Mouse (Mus musculus) MEL (cell line): ENCODE data around the gene Efcab14. TPM values are rescaled to one million over a fixed set of nuclear protein-coding genes. Genes with fewer than 3 reads are reported as not detected.
A peak's percentile ranks its signal among the peaks of the same experiment; 100 is the strongest.

Source experiments
- DNase-seq: peaks from one replicate; pipeline ENCODE4 v3.0.0; 2011; ENCODE audit warnings: low read depth, low spot score
- H3K27ac ChIP-seq: 2 replicates; pipeline ENCODE4 v1.5.1; 2012; ENCODE audit warnings: low read depth, mild to moderate bottlenecking, control low read depth, low read length, moderate library complexity; ENCODE audit not compliant: control insufficient read depth
- H3K27me3 ChIP-seq, 2 experiments: fragments of 150-350 bp in 1 of 2; sonication (generic) in 1 of 2; 2 replicates each; pipeline ENCODE4 v1.6.1; 2012; ENCODE audit warnings: low read length in 2 of 2, mild to moderate bottlenecking in 2 of 2, improper control_type of control experiment in 1 of 2, moderate library complexity in 1 of 2; ENCODE audit not compliant: insufficient read depth in 2 of 2, control insufficient read depth in 1 of 2
- H3K36me3 ChIP-seq, 2 experiments: 2 replicates each; pipeline ENCODE4 v1.6.1; 2012 to 2014; ENCODE audit warnings: low read length in 2 of 2, improper control_type of control experiment in 1 of 2, inconsistent platforms in 1 of 2, mild to moderate bottlenecking in 1 of 2; ENCODE audit not compliant: insufficient read depth in 2 of 2, control insufficient read depth in 1 of 2
- H3K4me1 ChIP-seq, 2 experiments: fragments of 150-350 bp in 1 of 2; sonication (generic) in 1 of 2; 2 replicates each; pipeline ENCODE4 v1.6.1; 2012; ENCODE audit warnings: low read length in 2 of 2, improper control_type of control experiment in 1 of 2, mild to moderate bottlenecking in 1 of 2; ENCODE audit not compliant: insufficient read depth in 2 of 2, control insufficient read depth in 1 of 2
- H3K4me3 ChIP-seq, 2 experiments: fragments of 150-350 bp in 1 of 2; sonication (generic) in 1 of 2; 2 replicates each; pipeline ENCODE4 v1.5.1; 2012; ENCODE audit warnings: low read depth in 2 of 2, low read length in 2 of 2, mild to moderate bottlenecking in 2 of 2, moderate library complexity in 2 of 2, control low read depth in 1 of 2, improper control_type of control experiment in 1 of 2; ENCODE audit not compliant: control insufficient read depth in 1 of 2, insufficient read depth in 1 of 2
- H3K79me2 ChIP-seq: 2 replicates; pipeline ENCODE4 v1.6.1; 2012; ENCODE audit warnings: mild to moderate bottlenecking, low read length, moderate library complexity; ENCODE audit not compliant: control insufficient read depth, poor library complexity, insufficient read depth
- H3K9ac ChIP-seq: 2 replicates; pipeline ENCODE4 v1.6.1; 2012; ENCODE audit warnings: low read depth, mild to moderate bottlenecking, control low read depth, low read length, moderate library complexity; ENCODE audit not compliant: control insufficient read depth, poor library complexity, severe bottlenecking
- H3K9me3 ChIP-seq: fragments of 150-350 bp; sonication (generic); replicated peaks from 2 replicates; pipeline ENCODE4 v1.6.1; 2012; ENCODE audit warnings: mild to moderate bottlenecking, low read length, improper control_type of control experiment, moderate library complexity; ENCODE audit not compliant: insufficient read depth
- CHD1 ChIP-seq: IDR thresholded peaks from 2 replicates; pipeline ENCODE4 v1.6.1; 2012; ENCODE audit warnings: low read depth, mild to moderate bottlenecking, inconsistent platforms, low read length, improper control_type of control experiment
- CTCF ChIP-seq, 3 experiments: IDR thresholded peaks in 2 of 3; conservative IDR thresholded peaks in 1 of 3; 2 replicates each; pipeline ENCODE4 v1.5.1; 2011 to 2012; ENCODE audit warnings: low read length in 3 of 3, low read depth in 2 of 3, mild to moderate bottlenecking in 2 of 3, improper control_type of control experiment in 1 of 3, inconsistent platforms in 1 of 3, mixed read lengths in 1 of 3, moderate library complexity in 1 of 3; ENCODE audit not compliant: control insufficient read depth in 1 of 3, insufficient read depth in 1 of 3, poor library complexity in 1 of 3, severe bottlenecking in 1 of 3
- EP300 ChIP-seq, 2 experiments: IDR thresholded peaks; 2 replicates each; pipeline ENCODE4 v1.6.1; 2011; ENCODE audit warnings: improper control_type of control experiment in 2 of 2, low read length in 2 of 2, low read depth in 1 of 2, mild to moderate bottlenecking in 1 of 2
- KAT2A ChIP-seq: conservative IDR thresholded peaks from 2 replicates; pipeline ENCODE4 v1.6.1; 2012; ENCODE audit warnings: low read depth, low read length, improper control_type of control experiment, inconsistent platforms
- MAFK ChIP-seq: IDR thresholded peaks from 2 replicates; pipeline ENCODE4 v1.6.1; 2011; ENCODE audit warnings: low read depth, mild to moderate bottlenecking, low read length, improper control_type of control experiment, borderline replicate concordance
- MXI1 ChIP-seq: IDR thresholded peaks from 2 replicates; pipeline ENCODE4 v1.6.1; 2011; ENCODE audit warnings: mild to moderate bottlenecking, low read depth, low read length, improper control_type of control experiment
- POLR2AphosphoS2 ChIP-seq: IDR thresholded peaks from 2 replicates; pipeline ENCODE4 v1.6.1; 2011; ENCODE audit warnings: low read length, improper control_type of control experiment
- SIN3A ChIP-seq: IDR thresholded peaks from 2 replicates; pipeline ENCODE4 v1.6.1; 2012; ENCODE audit warnings: low read length, improper control_type of control experiment, inconsistent platforms
- TAL1 ChIP-seq: IDR thresholded peaks from 2 replicates; pipeline ENCODE4 v1.6.1; 2012; ENCODE audit warnings: mild to moderate bottlenecking, inconsistent platforms, low read length, moderate library complexity, mixed read lengths
- ZC3H11A ChIP-seq: IDR thresholded peaks from 2 replicates; pipeline ENCODE4 v1.6.1; 2012; ENCODE audit warnings: low read depth, mild to moderate bottlenecking, inconsistent platforms, low read length, improper control_type of control experiment
- polyA plus RNA-seq, 2 experiments: library from polyadenylated mRNA; stranded (reverse) in 1 of 2; unstranded in 1 of 2; fragments of >175 nt in 1 of 2; fragments of >200 nt in 1 of 2; gene quantifications; 2 replicates each; pipeline versions ENCODE4 v1.2.1 to v1.2.4; 2012; ENCODE audit warnings: low replicate concordance in 2 of 2, low read depth in 1 of 2; ENCODE audit not compliant: insufficient read length in 2 of 2, insufficient read depth in 1 of 2, missing spikeins in 1 of 2
- total RNA-seq: library from RNA; depleted of rRNA; stranded (reverse); fragments of 300-350 nt; gene quantifications from 2 replicates; pipeline ENCODE4 v1.2.3, GENCODE M21; 2012

Gene Efcab14
- total and polyA plus RNA-seq, 3 experiments, result 11.7 to 17.1 TPM; not detected in 1

DNA sequence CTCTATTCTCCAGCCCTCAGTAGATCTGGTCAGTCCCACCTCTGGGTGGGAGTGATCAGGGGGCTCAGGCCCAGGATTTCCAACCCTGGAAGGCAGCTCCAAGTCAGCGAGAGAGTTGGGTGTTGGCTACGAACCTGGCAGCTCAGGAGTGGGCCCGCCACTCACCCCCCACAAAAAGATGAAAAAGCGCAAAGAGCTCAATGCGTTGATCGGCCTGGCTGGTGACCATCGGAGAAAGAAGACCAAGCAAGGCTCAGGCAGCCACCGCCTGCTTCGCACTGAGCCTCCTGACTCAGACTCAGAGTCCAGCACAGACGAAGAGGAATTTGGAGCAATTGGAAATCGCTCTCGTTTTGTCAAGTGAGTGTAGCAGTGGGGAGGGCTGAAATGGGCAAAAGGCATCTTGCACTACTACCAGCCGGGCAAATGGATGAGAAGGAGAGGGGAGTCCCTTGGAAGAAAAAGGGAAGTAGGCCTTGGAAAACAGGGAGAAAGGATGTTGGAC is 989 bp downstream of the Efcab14 start:
- peaks cover 2 to 40% of the 10 kb centered on the region in 2 experiments; a peak in 3 of 4 replicates for H3K36me3 ChIP-seq
- H3K27ac ChIP-seq, result no peak overlapping the region

GRCm38 (mm10) chr4:115742658-115743057 is 5.1 kb downstream of the Efcab14 start:
- peaks cover 11 to 32% of the 10 kb centered on the region in 2 experiments for H3K36me3 ChIP-seq
- no peak overlapping the region for H3K4me3 ChIP-seq
- H3K79me2 ChIP-seq, result peaks cover 14% of the 10 kb centered on the region
- H3K9me3 ChIP-seq, result no peaks in the 10 kb centered on the region
- H3K27ac ChIP-seq, result no peak overlapping the region
- DNase-seq, result no peak
- H3K9ac ChIP-seq, result no peak overlapping the region
- peak in 2 of 3 experiments; percentile 11 to 29; a peak in 3 of 6 replicates for TF ChIP-seq CTCF (IDR thresholded peaks at IDR 0.05 in 2 of 3, conservative IDR thresholded peaks at IDR 0.05 in 1 of 3; ENCODE audit: control insufficient read depth in 1 of 3, insufficient read depth in 1 of 3, low read depth in 2 of 3, low read length in 3 of 3, poor library complexity in 1 of 3, severe bottlenecking in 1 of 3)
- TF ChIP-seq ZC3H11A, result no peak
- no peak for TF ChIP-seq KAT2A
- no peak for TF ChIP-seq MAFK
- no peak for TF ChIP-seq EP300 (IDR thresholded peaks at IDR 0.05; ENCODE audit: low read depth in 1 of 2, low read length in 2 of 2)
- no peak for TF ChIP-seq TAL1
- no peak for TF ChIP-seq SIN3A
- peaks cover 3 to 23% of the 10 kb centered on the region in 2 experiments; a peak in 2 of 4 replicates for H3K4me1 ChIP-seq
- H3K27me3 ChIP-seq, result no peaks in the 10 kb centered on the region

More for the DNA sequence above, 989 bp downstream of the Efcab14 start:
- Histone ChIP-seq H3K9ac (peak overlapping the region; percentile 90), H3K4me3 (peak overlapping the region; percentile 86 to 95), H3K27me3 (no peaks in the 10 kb centered on the region), H3K4me1 (peaks cover 9 to 35% of the 10 kb centered on the region in 2 experiments), H3K79me2 (peaks cover 14% of the 10 kb centered on the region), H3K9me3 (no peaks in the 10 kb centered on the region)
- no peak for TF ChIP-seq MXI1
- TF ChIP-seq CHD1, result 0 out of 2 replicates have a peak, but pooled peaks have one; percentile 54
- TF ChIP-seq POLR2AphosphoS2, result no peak
- DNase-seq, result peak; percentile 35

GRCm38 (mm10) chr4:115743096-115743495 is 5.6 kb downstream of the Efcab14 start:
- peaks cover 3 to 23% of the 10 kb centered on the region in 2 experiments; a peak in 2 of 4 replicates for H3K4me1 ChIP-seq
- peaks cover 11 to 32% of the 10 kb centered on the region in 2 experiments for H3K36me3 ChIP-seq
- peaks cover 9% of the 10 kb centered on the region for H3K79me2 ChIP-seq
- no peak overlapping the region for H3K4me3 ChIP-seq
- no peak overlapping the region for H3K27ac ChIP-seq
- DNase-seq, result no peak
- no peaks in the 10 kb centered on the region for H3K27me3 ChIP-seq
- H3K9ac ChIP-seq, result no peak overlapping the region
- TF ChIP-seq EP300 (IDR thresholded peaks at IDR 0.05; ENCODE audit: low read depth in 1 of 2, low read length in 2 of 2) (0 out of 4 replicates have a peak, but pooled peaks of 1 of the 2 experiments have one; percentile 7), TAL1 (0 out of 2 replicates have a peak, but pooled peaks have one; percentile 18), SIN3A (no peak)
- H3K9me3 ChIP-seq, result no peaks in the 10 kb centered on the region
